Mouse (Mus musculus): ENCODE measurements around the gene 2610002M06Rik. TPM values are rescaled to one million over a fixed set of nuclear protein-coding genes. Genes with fewer than 3 reads are reported as not detected.

The 2610002M06Rik gene
- polyA plus RNA-seq, 1 experiment from 2014 or later, result 7.4 TPM

GRCm38 (mm10) chrX:107790750-107791493, 25.2 kb downstream of the 2610002M06Rik start:
- Histone ChIP-seq H3K4me1 (ENCODE audit: control insufficient read depth, insufficient read depth, low read length) (no peaks in the 10 kb centered on the region), H3K4me2 (ENCODE audit: low read depth, severe bottlenecking) (no peak overlapping the region), H3K27ac (replicated peaks; ENCODE audit: low read depth, low read length) (no peak overlapping the region), H3K4me3 (ENCODE audit: low read depth, low read length) (no peak overlapping the region), H3K27me3 (ENCODE audit: control insufficient read depth, insufficient read depth, low read length) (no peaks in the 10 kb centered on the region), H3K9me3 (ENCODE audit: control insufficient read depth, low read length) (no peaks in the 10 kb centered on the region), H3K36me3 (ENCODE audit: control insufficient read depth, insufficient read depth, low read length) (no peaks in the 10 kb centered on the region), H3K9ac (ENCODE audit: low read length) (no peak overlapping the region)
- no peak for ATAC-seq (ENCODE audit: insufficient number of reproducible peaks, low FRiP score, low TSS enrichment, low read depth)
- WGBS, result 33% methylated on average over 8 of the region's 8 CpGs
- no peak for DNase-seq (ENCODE audit: low spot score)

- Histone ChIP-seq H3K4me3 (ENCODE audit: low read depth, low read length) (no peak overlapping the region), H3K9ac (ENCODE audit: low read length) (no peak overlapping the region), H3K36me3 (ENCODE audit: control insufficient read depth, insufficient read depth, low read length) (no peaks in the 10 kb centered on the region), H3K4me1 (ENCODE audit: control insufficient read depth, insufficient read depth, low read length) (no peaks in the 10 kb centered on the region), H3K27me3 (ENCODE audit: control insufficient read depth, insufficient read depth, low read length) (no peaks in the 10 kb centered on the region), H3K9me3 (ENCODE audit: control insufficient read depth, low read length) (no peaks in the 10 kb centered on the region), H3K27ac (replicated peaks; ENCODE audit: low read depth, low read length) (no peak overlapping the region), H3K4me2 (ENCODE audit: low read depth, severe bottlenecking) (no peak overlapping the region)
- 92% methylated on average over 1 of the region's 1 CpGs for WGBS
- no peak for ATAC-seq (ENCODE audit: insufficient number of reproducible peaks, low FRiP score, low TSS enrichment, low read depth)
- no peak for DNase-seq (ENCODE audit: low spot score)
These were observed 26.0 kb downstream of the 2610002M06Rik start for GRCm38 (mm10) chrX:107790136-107790535.

- Histone ChIP-seq H3K27me3 (ENCODE audit: control insufficient read depth, insufficient read depth, low read length) (no peaks in the 10 kb centered on the region), H3K9ac (ENCODE audit: low read length) (no peak overlapping the region), H3K4me2 (ENCODE audit: low read depth, severe bottlenecking) (no peak overlapping the region), H3K27ac (replicated peaks; ENCODE audit: low read depth, low read length) (no peak overlapping the region), H3K9me3 (ENCODE audit: control insufficient read depth, low read length) (no peaks in the 10 kb centered on the region), H3K36me3 (ENCODE audit: control insufficient read depth, insufficient read depth, low read length) (no peaks in the 10 kb centered on the region), H3K4me3 (ENCODE audit: low read depth, low read length) (no peak overlapping the region), H3K4me1 (ENCODE audit: control insufficient read depth, insufficient read depth, low read length) (no peaks in the 10 kb centered on the region)
- DNase-seq (ENCODE audit: low spot score) (no peak), ATAC-seq (ENCODE audit: insufficient number of reproducible peaks, low FRiP score, low TSS enrichment, low read depth) (no peak)
- WGBS, result 22% methylated on average over 3 of the region's 3 CpGs
These were observed 48.2 kb downstream of the 2610002M06Rik start for GRCm38 (mm10) chrX:107767896-107768295.

Other genes starting within 250 kb of the 2610002M06Rik start
- gene Tbx22, start 148.4 kb downstream of the 2610002M06Rik start, polyA plus RNA-seq (2014; fragmentation: Nextera tagmentation; extraction: Ambion mirVana), result 1.0 and 1.1 TPM in 2 replicates
- 0.11 and 0.43 TPM in 2 replicates for gene Tent5d, start 23.7 kb downstream of the 2610002M06Rik start, polyA plus RNA-seq (2014; fragmentation: Nextera tagmentation; extraction: Ambion mirVana)
- not detected in 2 replicates for gene Gm732, start 132.1 kb upstream of the 2610002M06Rik start, polyA plus RNA-seq (2014; fragmentation: Nextera tagmentation; extraction: Ambion mirVana)

Measured in limb, embryonic 11.5 days (tissue).